Mouse (Mus musculus): ENCODE measurements at regions not wholly inside any gene's neighbourhood (a gene's known extent, or its start where the extent isn't known, plus 50 kb on each side); places are given as distances from the start of the nearest gene placed in this dataset.

GRCm38 (mm10) chr1:183961383-183961782 is 51.7 kb upstream of the Dusp10 start:
- no peak overlapping the region for H3K9ac ChIP-seq
- no peaks in the 10 kb centered on the region for H3K4me1 ChIP-seq
- no peaks in the 10 kb centered on the region for H3K36me3 ChIP-seq (replicated peaks)
- ATAC-seq (ENCODE audit: low FRiP score), result no peak
- H3K4me2 ChIP-seq, result no peak overlapping the region
- 92% methylated on average over 2 of the region's 2 CpGs for WGBS
- no peak overlapping the region for H3K4me3 ChIP-seq (replicated peaks)
- H3K9me3 ChIP-seq, result no peaks in the 10 kb centered on the region
- no peaks in the 10 kb centered on the region for H3K27me3 ChIP-seq
- H3K27ac ChIP-seq, result no peak overlapping the region

- Histone ChIP-seq H3K27me3 (no peaks in the 10 kb centered on the region), H3K9ac (no peak overlapping the region), H3K36me3 (replicated peaks) (no peaks in the 10 kb centered on the region), H3K27ac (no peak overlapping the region), H3K9me3 (no peaks in the 10 kb centered on the region), H3K4me2 (no peak overlapping the region), H3K4me1 (no peaks in the 10 kb centered on the region), H3K4me3 (replicated peaks) (no peak overlapping the region)
- WGBS, result 89% methylated on average over 2 of the region's 2 CpGs
- ATAC-seq (ENCODE audit: low FRiP score), result no peak
Observed at GRCm38 (mm10) chr1:183962486-183962885, 50.6 kb upstream of the Dusp10 start.

- Histone ChIP-seq H3K27me3 (no peaks in the 10 kb centered on the region), H3K9me3 (no peaks in the 10 kb centered on the region), H3K27ac (no peak overlapping the region), H3K9ac (no peak overlapping the region), H3K36me3 (replicated peaks) (no peaks in the 10 kb centered on the region), H3K4me1 (no peaks in the 10 kb centered on the region), H3K4me3 (replicated peaks) (no peak overlapping the region), H3K4me2 (no peak overlapping the region)
- WGBS, result 88% methylated on average over 4 of the region's 4 CpGs
- no peak for ATAC-seq (ENCODE audit: low FRiP score)
Observed at GRCm38 (mm10) chr1:183963286-183963685, 49.8 kb upstream of the Dusp10 start.
